Mouse (Mus musculus) layer of hippocampus, postnatal 10 days (tissue): ENCODE measurements around the gene Htra2. TPM values are rescaled to one million over a fixed set of nuclear protein-coding genes. Genes with fewer than 3 reads are reported as not detected.

Experiments used
- DNase-seq, 2 experiments: peaks; one replicate each; pipeline ENCODE4 v3.0.0; 2021; ENCODE audit warnings: low spot score in 2 of 2
- microRNA-seq, 2 experiments: library from miRNA; unstranded; fragments of <30 nt; microRNA quantifications; one replicate each; pipeline ENCODE4 v1.2.0; 2021
- total RNA-seq, 2 experiments: library from RNA; stranded (reverse); gene quantifications; 2 replicates each; pipeline ENCODE4 v1.2.3; 2021

The Htra2 gene
- total RNA-seq, 2 experiments from 2014 or later = 68.0 to 70.4 TPM

DNA sequence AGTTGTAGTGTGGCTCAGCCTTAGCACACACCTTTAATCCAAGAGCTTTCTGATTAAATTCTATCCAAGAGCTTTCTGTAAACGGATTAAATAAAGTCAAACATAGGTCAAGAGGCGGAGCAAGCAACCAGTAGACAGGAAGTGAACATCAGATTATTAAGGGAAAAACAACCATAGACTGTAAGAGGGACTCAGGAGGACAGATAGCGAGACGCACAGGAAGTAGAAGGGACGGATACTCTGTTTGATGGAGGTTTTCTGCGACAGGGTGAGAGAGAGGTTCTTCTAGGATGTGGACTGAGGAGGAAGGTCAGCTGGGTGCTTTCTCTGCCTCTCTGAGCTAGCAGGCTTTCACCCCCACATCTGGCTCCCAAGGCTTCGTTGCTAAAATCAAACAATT is 45.1 kb downstream of the Htra2 start:
- no peak for DNase-seq

DNA sequence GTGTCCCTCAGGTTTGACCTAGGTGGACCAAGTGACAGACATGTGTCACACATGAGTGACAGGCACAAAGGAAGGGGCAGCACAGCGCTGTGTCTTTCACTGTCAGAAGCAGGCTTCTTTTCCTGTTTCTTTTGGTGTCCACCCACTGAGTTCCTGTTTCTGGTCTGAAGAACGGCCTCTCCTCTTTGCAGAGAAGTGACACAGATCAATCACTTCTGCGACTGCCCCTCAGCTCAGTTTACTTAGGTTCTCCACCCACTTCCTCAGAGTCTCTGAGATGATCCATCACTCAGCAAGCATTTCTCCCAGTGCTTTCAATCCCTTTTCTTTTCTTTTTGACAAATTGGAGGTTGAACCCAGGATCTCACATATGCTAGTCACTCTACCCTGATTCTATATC is 46.4 kb downstream of the Htra2 start:
- DNase-seq = no peak

DNA sequence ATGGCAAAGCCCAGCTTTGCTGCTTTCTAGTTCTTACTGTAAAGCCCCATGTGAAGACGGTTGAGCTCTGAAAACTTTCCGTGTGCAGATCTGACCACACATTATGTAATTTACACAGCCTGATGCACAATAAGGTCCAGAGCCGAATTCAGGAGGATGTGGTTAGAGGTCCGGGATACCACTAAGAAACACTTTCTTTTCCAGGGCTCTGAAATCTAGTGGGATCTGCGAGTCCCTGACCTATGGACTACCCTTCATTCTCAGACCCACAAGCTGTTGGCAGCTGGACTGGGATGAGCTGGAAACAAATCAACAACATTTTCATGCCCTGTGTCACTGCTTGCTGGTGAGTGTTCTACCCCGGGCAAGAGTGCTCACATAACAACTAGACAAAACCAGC is 49.0 kb downstream of the Htra2 start:
- no peak for DNase-seq

DNA sequence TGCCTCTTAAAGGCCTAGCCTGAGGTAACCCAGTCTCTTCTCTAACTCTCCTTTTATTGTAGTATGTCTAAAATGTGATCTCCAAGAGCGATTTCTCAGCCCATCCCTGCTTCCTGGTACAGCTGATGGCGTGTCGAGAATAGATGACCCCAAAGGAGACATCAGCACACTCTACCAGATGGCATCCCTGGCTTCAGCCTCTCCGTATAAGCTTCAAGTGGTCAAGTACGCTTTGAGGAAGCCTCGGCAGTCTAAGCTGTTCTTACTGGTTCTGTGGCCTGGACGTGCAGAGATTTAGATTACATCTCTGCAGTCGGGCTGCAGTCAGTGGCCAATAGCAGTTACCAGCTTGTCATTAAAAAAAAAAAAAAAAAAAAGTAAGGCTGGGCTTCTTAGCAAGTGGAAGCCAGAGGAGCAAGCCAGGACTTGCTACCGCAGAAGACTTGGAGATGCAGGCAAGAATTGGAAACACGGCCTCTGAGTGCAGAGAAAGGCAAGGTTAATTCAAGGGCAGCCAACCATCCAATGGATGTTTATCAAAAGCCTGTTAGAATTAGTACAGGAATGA is 49.5 kb downstream of the Htra2 start:
- no peak for DNase-seq

DNA sequence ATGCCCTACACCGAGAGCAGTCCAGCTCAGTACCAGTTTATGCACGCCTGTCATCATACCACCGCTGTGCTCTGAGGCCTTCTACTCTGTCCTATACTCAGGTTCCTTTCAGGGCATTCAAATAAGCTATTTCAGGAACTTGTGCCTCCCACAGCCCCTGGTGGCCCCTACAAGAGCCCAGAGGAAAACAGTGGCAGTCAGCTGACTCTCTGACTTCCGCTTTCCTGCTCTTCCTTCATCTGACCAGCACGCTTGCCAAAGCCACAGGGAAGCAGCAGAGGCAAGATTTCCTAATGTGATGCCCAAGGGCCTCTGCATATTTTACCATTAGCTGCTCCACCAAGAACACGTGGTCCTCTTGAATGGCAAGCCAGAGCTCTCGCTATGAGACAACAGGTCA is 50.2 kb downstream of the Htra2 start:
- no peak for DNase-seq

DNA sequence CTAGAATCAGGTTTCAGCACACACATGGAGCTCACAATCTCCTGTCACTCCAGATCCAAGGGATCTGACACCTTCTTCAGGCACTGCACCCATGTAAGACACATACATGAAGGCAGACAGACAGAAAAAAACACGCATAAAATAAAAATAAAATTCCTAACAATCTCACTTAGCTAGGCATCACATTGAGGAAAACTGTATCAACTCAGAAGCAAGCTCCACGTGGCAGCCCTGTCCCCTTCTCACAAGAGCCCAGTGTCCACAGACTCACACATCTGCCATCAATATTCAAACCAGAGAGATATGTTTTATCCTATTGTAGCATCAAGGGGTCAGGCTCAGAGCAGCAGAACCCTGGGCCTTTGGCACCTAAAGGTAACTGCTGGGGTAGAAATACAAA is 50.8 kb downstream of the Htra2 start:
- DNase-seq = no peak

DNA sequence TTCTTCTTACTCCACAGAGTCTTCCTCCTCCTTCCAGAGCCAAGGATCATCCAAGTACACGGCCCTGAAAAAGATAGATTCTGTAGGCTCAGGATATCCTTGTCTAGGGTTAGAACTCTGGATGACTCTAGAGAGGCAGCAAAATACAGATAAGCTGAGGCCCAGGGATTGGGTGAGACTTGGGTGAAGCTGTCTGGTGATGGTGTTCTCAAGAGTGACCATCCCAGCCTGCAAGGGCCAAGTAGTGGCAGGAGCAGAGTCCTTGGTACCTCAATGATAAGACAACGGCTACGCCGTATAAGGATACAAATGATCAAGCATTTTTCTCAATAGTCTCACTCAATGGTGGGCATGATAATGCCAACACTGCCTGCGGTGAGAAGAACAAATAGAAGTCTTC is 51.2 kb downstream of the Htra2 start:
- no peak for DNase-seq

DNA sequence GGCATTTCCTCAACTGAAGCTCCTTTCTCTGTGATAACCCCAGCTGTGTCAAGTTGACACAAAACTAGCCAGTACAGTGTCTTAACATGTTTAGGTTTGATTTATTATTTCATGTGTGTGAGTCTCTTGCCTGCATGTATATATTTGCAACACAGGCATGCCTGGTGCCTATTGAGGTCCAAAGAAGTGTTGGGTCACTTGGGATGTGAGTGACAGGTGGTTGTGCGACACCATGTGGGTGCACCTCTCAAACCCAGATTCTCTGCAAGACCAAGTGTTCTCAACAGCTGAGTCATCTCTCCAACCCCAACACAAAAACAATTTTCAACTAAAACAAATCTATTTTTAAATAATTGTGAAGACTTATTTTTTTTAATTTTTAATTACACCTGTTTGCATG is 52.0 kb downstream of the Htra2 start:
- no peak for DNase-seq

Small RNA genes within 50 kb of the gene (microRNA-seq; reads per million reads assigned to microRNA genes)
- gene Mir3470a (0 reads per million in 2 experiments), gene Mir7040 (0 to 0.20 reads per million in 2 experiments)

Other genes with a start within 250 kb of the Htra2 start
- gene Sema4f, start 115.5 kb downstream of the Htra2 start, total RNA-seq = 10 to 100 TPM; 43.2 to 47.0 TPM
- not detected for gene M1ap, start 108.4 kb downstream of the Htra2 start, total RNA-seq
- 1 to 10 TPM; 1.6 to 2.4 TPM for gene Dok1, start 21.8 kb downstream of the Htra2 start, total RNA-seq
- 1 to 10 TPM; 3.0 to 5.7 TPM for gene Loxl3, start 21.1 kb downstream of the Htra2 start, total RNA-seq
- gene Aup1, start 752 bp downstream of the Htra2 start, total RNA-seq = 100 to 1,000 TPM in 1 of 2 experiments, 10 to 100 TPM in 1; 92.7 to 115 TPM
- under 1 TPM; 0.37 to 0.54 TPM for gene Dqx1, start 2.6 kb upstream of the Htra2 start, total RNA-seq
- not detected for gene Tlx2, start 15.0 kb upstream of the Htra2 start, total RNA-seq
- gene Pcgf1, start 22.6 kb upstream of the Htra2 start, total RNA-seq = 10 to 100 TPM; 18.8 to 22.2 TPM
- gene Lbx2, start 31.1 kb upstream of the Htra2 start, total RNA-seq = under 1 TPM; 0.42 to 0.46 TPM
- 10 to 100 TPM in 1 of 2 experiments, 1 to 10 TPM in 1; 5.9 to 12.0 TPM for gene Ccdc142, start 46.3 kb upstream of the Htra2 start, total RNA-seq
- 1 to 10 TPM; 7.2 to 8.1 TPM for gene Gm42688, start 46.3 kb upstream of the Htra2 start, total RNA-seq
- 10 to 100 TPM; 55.6 to 58.1 TPM for gene Mrpl53, start 53.8 kb upstream of the Htra2 start, total RNA-seq
- gene Mogs, start 60.2 kb upstream of the Htra2 start, total RNA-seq = 10 to 100 TPM; 27.7 to 30.3 TPM
- 10 to 100 TPM; 68.6 to 72.7 TPM for gene Wbp1, start 66.3 kb upstream of the Htra2 start, total RNA-seq
- gene Ino80b, start 70.2 kb upstream of the Htra2 start, total RNA-seq = 10 to 100 TPM; 21.6 to 22.6 TPM
- gene Rtkn, start 80.2 kb upstream of the Htra2 start, total RNA-seq = 10 to 100 TPM; 36.2 to 36.5 TPM
- 10 to 100 TPM; 21.5 to 28.1 TPM for gene Wdr54, start 101.1 kb upstream of the Htra2 start, total RNA-seq
- 10 to 100 TPM; 20.6 to 22.1 TPM for gene 1700003E16Rik, start 101.1 kb upstream of the Htra2 start, total RNA-seq
- gene Dctn1, start 110.6 kb upstream of the Htra2 start, total RNA-seq = 100 to 1,000 TPM; 360 to 362 TPM
- gene Slc4a5, start 164.6 kb upstream of the Htra2 start, total RNA-seq = 1 to 10 TPM in 1 of 2 experiments, under 1 TPM in 1; 0.31 to 2.9 TPM